ENCODE assay signal across 9 mouse cellular contexts in the genomic region with DNA sequence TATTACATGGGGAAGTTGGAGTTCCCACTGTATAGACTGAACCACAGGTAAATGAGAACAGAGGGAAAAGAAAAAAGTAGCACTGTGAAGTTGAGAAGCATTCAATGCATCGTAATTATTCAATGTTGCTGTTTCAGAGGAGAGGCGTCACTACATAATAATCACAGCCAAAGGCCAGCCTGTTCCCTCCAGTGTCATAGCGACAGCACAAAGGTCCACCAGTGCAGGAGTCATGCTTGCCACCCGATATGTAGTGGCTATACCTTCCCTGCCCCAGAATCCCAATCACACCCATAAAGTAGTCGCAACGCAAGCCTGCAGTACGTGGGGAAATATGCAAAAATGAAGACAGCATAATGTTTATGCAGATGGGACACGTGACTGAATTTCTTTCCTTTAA.
A peak's percentile ranks its signal among the peaks of the same experiment; 100 is the strongest.
DNase-seq lines count a peak whose midpoint lies in the region; ATAC-seq and TF ChIP-seq lines count a peak whose summit lies in the region.
"Had no signal": no experiment of that assay in that cellular context is flagged by ENCODE, and none has a peak within 500 bp of the region (broad histone marks: within the 10 kb centered on the region; RNA-seq: fewer than 3 reads in every experiment).

No protein-coding gene starts in this region.

- H3K4me2 ChIP-seq in heart, postnatal 0 days (ENCODE audit: low read depth, low read length), result no peak overlapping the region
- no peak overlapping the region for H3K4me2 ChIP-seq in forebrain, embryonic 16.5 days (ENCODE audit: low read length)
- H3K4me2 ChIP-seq in liver, embryonic 16.5 days (ENCODE audit: low read depth, low read length), result no peak overlapping the region

- no peaks in the 10 kb centered on the region for H3K9me3 ChIP-seq in heart, postnatal 0 days (replicated peaks; ENCODE audit: control insufficient read depth, low read length)
- no peaks in the 10 kb centered on the region for H3K9me3 ChIP-seq in ES-E14 (ENCODE audit: control insufficient read depth, insufficient read depth, low read depth, low read length)
- no peaks in the 10 kb centered on the region for H3K9me3 ChIP-seq in forebrain, embryonic 16.5 days (ENCODE audit: control insufficient read depth, low read length)
- H3K9me3 ChIP-seq in liver, embryonic 16.5 days (replicated peaks; ENCODE audit: control insufficient read depth, low read length), result no peaks in the 10 kb centered on the region

- in situ Hi-C loops in ES-E14 (cut with MboI; ENCODE audit: low sequenced_read_pairs in 2 of 2, unreplicated experiment in 2 of 2), result no loop called here

- ATAC-seq in heart, postnatal 0 days (ENCODE audit: insufficient read depth, low read depth), result no peak
- ATAC-seq in forebrain, embryonic 16.5 days, result no peak
- no peak for ATAC-seq in liver, embryonic 16.5 days (ENCODE audit: low read depth)

- peak overlapping the region; percentile 69 for H3K27ac ChIP-seq in heart, postnatal 0 days (ENCODE audit: low read depth)
- peak overlapping the region; percentile 81; the same call in 1 of the 2 replicates for H3K27ac ChIP-seq in ES-E14 (ENCODE audit: insufficient read depth, low read depth, low read length, poor library complexity, severe bottlenecking)
- H3K27ac ChIP-seq in forebrain, embryonic 16.5 days (ENCODE audit: low read length), result no peak overlapping the region; the same call in 1 of the 2 replicates
- peak overlapping the region; percentile 81; the same call in 1 of the 2 replicates for H3K27ac ChIP-seq in liver, embryonic 16.5 days (ENCODE audit: low read length)

- no peak overlapping the region for H3K4me3 ChIP-seq in heart, postnatal 0 days (ENCODE audit: low read depth, low read length)
- no peak overlapping the region for H3K4me3 ChIP-seq in ES-E14 (ENCODE audit: insufficient read depth in 1 of 2, low read depth in 1 of 2, low read length in 2 of 2, poor library complexity in 1 of 2, severe bottlenecking in 1 of 2)
- H3K4me3 ChIP-seq in forebrain, embryonic 16.5 days (replicated peaks; ENCODE audit: low read length), result no peak overlapping the region
- no peak overlapping the region for H3K4me3 ChIP-seq in liver, embryonic 16.5 days (ENCODE audit: low read depth, low read length)

- no peak for TF ChIP-seq EP300 in heart, postnatal 0 days (IDR thresholded peaks at IDR 0.05; ENCODE audit: low read depth)

- intact Hi-C loops in heart, postnatal 14 days (cut with DNase I), result no loop called here
- intact Hi-C loops in left cerebral cortex, postnatal 4 days (cut with DNase I), result no loop called here

- DNase-seq in heart, postnatal 0 days (ENCODE audit: low spot score), result no peak
- no peak for DNase-seq in heart, postnatal 14 days
- DNase-seq in ES-E14 (ENCODE audit: low read depth, low spot score), result no peak
- no peak for DNase-seq in thymus, adult 18-20 months
- DNase-seq in frontal cortex, postnatal 25 days (ENCODE audit: low spot score in 2 of 2), result no peak
- no peak for DNase-seq in left cerebral cortex, postnatal 4 days
- DNase-seq: thymus, postnatal 14 days had no signal

- no peak for TF ChIP-seq CTCF in heart, postnatal 0 days (IDR thresholded peaks at IDR 0.05; ENCODE audit: low read depth)

- H3K36me3 ChIP-seq in heart, postnatal 0 days (replicated peaks; ENCODE audit: control insufficient read depth, insufficient read depth, low read length), result peaks cover 13% of the 10 kb centered on the region; the same call in 1 of the 2 replicates
- H3K36me3 ChIP-seq in ES-E14 (ENCODE audit: control insufficient read depth, insufficient read depth, low read length, poor library complexity, severe bottlenecking), result peaks cover 6% of the 10 kb centered on the region
- H3K36me3 ChIP-seq in forebrain, embryonic 16.5 days (ENCODE audit: control insufficient read depth, insufficient read depth), result peaks cover 6% of the 10 kb centered on the region; the same call in 1 of the 2 replicates
- no peaks in the 10 kb centered on the region for H3K36me3 ChIP-seq in liver, embryonic 16.5 days (ENCODE audit: control insufficient read depth, insufficient read depth)

- 86% methylated on average over 8 of the region's 8 CpGs for WGBS in heart, postnatal 0 days
- 38% methylated on average over 8 of the region's 8 CpGs for WGBS in forebrain, embryonic 16.5 days
- WGBS in liver, embryonic 16.5 days (ENCODE audit: insufficient replicate concordance), result 69% methylated on average over 8 of the region's 8 CpGs

- H3K27me3 ChIP-seq in heart, postnatal 0 days (ENCODE audit: control insufficient read depth, insufficient read depth, low read length), result no peaks in the 10 kb centered on the region
- H3K27me3 ChIP-seq in forebrain, embryonic 16.5 days (replicated peaks; ENCODE audit: control insufficient read depth, insufficient read depth, low read length), result no peaks in the 10 kb centered on the region
- H3K27me3 ChIP-seq in liver, embryonic 16.5 days (ENCODE audit: control insufficient read depth, insufficient read depth, low read depth, low read length), result no peaks in the 10 kb centered on the region

- H3K4me1 ChIP-seq in heart, postnatal 0 days (ENCODE audit: control insufficient read depth, insufficient read depth), result peaks cover 11% of the 10 kb centered on the region
- H3K4me1 ChIP-seq in ES-E14 (ENCODE audit: control insufficient read depth in 2 of 2, insufficient read depth in 2 of 2, low read length in 2 of 2, poor library complexity in 1 of 2), result peaks cover 7 to 15% of the 10 kb centered on the region in 2 experiments; a peak in 2 of 4 replicates
- H3K4me1 ChIP-seq in forebrain, embryonic 16.5 days (replicated peaks; ENCODE audit: control insufficient read depth, insufficient read depth, low read length), result peaks cover 11% of the 10 kb centered on the region
- H3K4me1 ChIP-seq in liver, embryonic 16.5 days (ENCODE audit: control insufficient read depth, low read depth, low read length), result peaks cover 7% of the 10 kb centered on the region

- H3K9ac ChIP-seq in heart, postnatal 0 days (replicated peaks; ENCODE audit: low read depth, low read length), result no peak overlapping the region
- H3K9ac ChIP-seq in ES-E14 (ENCODE audit: insufficient read depth, low read depth, low read length, poor library complexity, severe bottlenecking), result no peak overlapping the region
- 0 out of 2 replicates have a peak overlapping the region, but pooled peaks have one; percentile 17 for H3K9ac ChIP-seq in forebrain, embryonic 16.5 days (replicated peaks; ENCODE audit: low read depth, low read length)
- no peak overlapping the region for H3K9ac ChIP-seq in liver, embryonic 16.5 days (ENCODE audit: low read depth, low read length)

TF ChIP-seq in ES-E14, 5 proteins besides CTCF, POLR2A, EP300 and RAD21:
- TF ChIP-seq HCFC1 (IDR thresholded peaks at IDR 0.05; ENCODE audit: borderline replicate concordance, insufficient read depth, low read length), result no peak
- TF ChIP-seq CHD2 (IDR thresholded peaks at IDR 0.05; ENCODE audit: low read depth, low read length), result no peak
- no peak for TF ChIP-seq MAFK (IDR thresholded peaks at IDR 0.05; ENCODE audit: insufficient read depth, low read depth, low read length)
- no peak for TF ChIP-seq ZNF384 (IDR thresholded peaks at IDR 0.05; ENCODE audit: low read depth, low read length)
- TF ChIP-seq ZC3H11A (IDR thresholded peaks at IDR 0.05; ENCODE audit: borderline replicate concordance, low read depth, low read length), result no peak
TF ChIP-seq in ES-E14: peak in this region for 0.
